Mouse (Mus musculus) activated CD4-positive, CD25-positive, alpha-beta regulatory T cell (primary cell): Measurements from ENCODE around the gene Laptm5. TPM values are rescaled to one million over a fixed set of nuclear protein-coding genes. Genes with fewer than 3 reads are reported as not detected.

Experiments used
- polyA plus RNA-seq, 2 experiments: library from polyadenylated mRNA; unstranded; fragments of 100-300 nt; shearing (Covaris generic); gene quantifications; one replicate each; pipeline ENCODE4 v1.2.1; 2017

Laptm5 gene
- 1,000 to 10,000 TPM; 1,557 to 2,125 TPM for polyA plus RNA-seq

GRCm38 (mm10) chr4:130913077-130913476, at the start of gene Laptm5:
Gene Laptm5, plus strand, starts transcription at chr4:130913125.

GRCm38 (mm10) chr4:130944112-130944511, 31.2 kb downstream of the Laptm5 start, which contains the start of gene Matn1:
Gene Matn1, plus strand, starts transcription at chr4:130944385.

Other genes starting within 250 kb of the Laptm5 start
- 10 to 100 TPM; 63.1 to 65.7 TPM for gene Pum1, start 249.8 kb upstream of the Laptm5 start, polyA plus RNA-seq
- gene Sdc3, start 120.6 kb upstream of the Laptm5 start, polyA plus RNA-seq: 10 to 100 TPM in 1 of 2 experiments, 1 to 10 TPM in 1; 6.0 to 12.8 TPM
- under 1 TPM in 1 of 2 experiments, not detected in 1; 0.37 TPM for gene Matn1, start 31.3 kb downstream of the Laptm5 start, polyA plus RNA-seq